Mouse (Mus musculus) retina, adult 2 months (tissue): ENCODE measurements at regions not wholly inside any gene's neighbourhood (a gene's known extent, or its start where the extent isn't known, plus 50 kb on each side); places are given as distances from the start of the nearest gene placed in this dataset.

ENCODE experiments used
- DNase-seq: peaks from one replicate; pipeline ENCODE4 v3.0.0-alpha.2; 2012; ENCODE audit warnings: low read depth, low spot score

- no peak for DNase-seq
These were observed 256.3 kb upstream of the Mme start for GRCm38 (mm10) chr3:62985033-62985432.

GRCm38 (mm10) chr3:62976906-62977305 is 264.4 kb upstream of the Mme start:
- no peak for DNase-seq

- DNase-seq, result no peak
These were observed 278.1 kb upstream of the Mme start for GRCm38 (mm10) chr3:62963244-62963643.

- no peak for DNase-seq
These were observed 278.7 kb upstream of the Mme start for GRCm38 (mm10) chr3:62962608-62963007.

- no peak for DNase-seq
These were observed 296.0 kb upstream of the Mme start for GRCm38 (mm10) chr3:62945356-62945755.

GRCm38 (mm10) chr3:62938601-62939000 is 302.7 kb upstream of the Mme start:
- no peak for DNase-seq

- peak; percentile 6 for DNase-seq
These were observed 316.9 kb upstream of the Mme start for GRCm38 (mm10) chr3:62924441-62924840.

- DNase-seq, result no peak
These were observed 312.0 kb upstream of the Gpr149 start for GRCm38 (mm10) chr3:62916899-62917298.

- no peak for DNase-seq
These were observed 280.2 kb upstream of the Gpr149 start for GRCm38 (mm10) chr3:62885104-62885503.

- DNase-seq, result no peak
These were observed 277.6 kb upstream of the Gpr149 start for GRCm38 (mm10) chr3:62882310-62883073.

GRCm38 (mm10) chr3:62860731-62861130 is 255.8 kb upstream of the Gpr149 start:
- DNase-seq, result no peak

- DNase-seq, result no peak
These were observed 230.9 kb upstream of the Gpr149 start for GRCm38 (mm10) chr3:62835695-62836476.

- DNase-seq, result no peak
These were observed 219.0 kb upstream of the Gpr149 start for GRCm38 (mm10) chr3:62823892-62824291.

GRCm38 (mm10) chr3:62801044-62801443 is 196.1 kb upstream of the Gpr149 start:
- DNase-seq, result no peak

- no peak for DNase-seq
These were observed 181.3 kb upstream of the Gpr149 start for GRCm38 (mm10) chr3:62786233-62786632.
